Mouse (Mus musculus): ENCODE measurements at regions not wholly inside any gene's neighbourhood (a gene's known extent, or its start where the extent isn't known, plus 50 kb on each side); places are given as distances from the start of the nearest gene placed in this dataset.
"Not testable (repeated sequence)": the region's sequence is repeated elsewhere in the genome, so short reads cannot be mapped to it uniquely, and the experiment has no call there.

- Histone ChIP-seq H3K27ac (replicated peaks; ENCODE audit: low read depth, low read length) (no peak overlapping the region), H3K9me3 (ENCODE audit: control insufficient read depth, low read length) (no peaks in the 10 kb centered on the region), H3K4me3 (ENCODE audit: low read depth, low read length) (no peak overlapping the region), H3K4me2 (ENCODE audit: low read depth, severe bottlenecking) (no peak overlapping the region), H3K4me1 (ENCODE audit: control insufficient read depth, insufficient read depth, low read length) (peaks cover 7% of the 10 kb centered on the region), H3K9ac (ENCODE audit: low read length) (no peak overlapping the region), H3K36me3 (ENCODE audit: control insufficient read depth, insufficient read depth, low read length) (no peaks in the 10 kb centered on the region), H3K27me3 (ENCODE audit: control insufficient read depth, insufficient read depth, low read length) (no peaks in the 10 kb centered on the region)
- no peak for DNase-seq (ENCODE audit: low spot score)
- no peak for ATAC-seq (ENCODE audit: insufficient number of reproducible peaks, low FRiP score, low TSS enrichment, low read depth)
- 60% methylated on average over 4 of the region's 4 CpGs for WGBS
Observed at GRCm38 (mm10) chr3:121593143-121593542, 60.9 kb upstream of the Slc44a3 start.

GRCm38 (mm10) chr3:121589494-121589885 lies 57.3 kb upstream of the Slc44a3 start:
- Histone ChIP-seq H3K27me3 (ENCODE audit: control insufficient read depth, insufficient read depth, low read length) (no peaks in the 10 kb centered on the region), H3K27ac (replicated peaks; ENCODE audit: low read depth, low read length) (peak overlapping the region; percentile 84), H3K9me3 (ENCODE audit: control insufficient read depth, low read length) (no peaks in the 10 kb centered on the region), H3K4me3 (ENCODE audit: low read depth, low read length) (no peak overlapping the region), H3K4me2 (ENCODE audit: low read depth, severe bottlenecking) (no peak overlapping the region; the same call in 1 of the 2 replicates), H3K9ac (ENCODE audit: low read length) (no peak overlapping the region), H3K4me1 (ENCODE audit: control insufficient read depth, insufficient read depth, low read length) (peaks cover 12% of the 10 kb centered on the region), H3K36me3 (ENCODE audit: control insufficient read depth, insufficient read depth, low read length) (no peaks in the 10 kb centered on the region)
- no peak for DNase-seq (ENCODE audit: low spot score)
- ATAC-seq (ENCODE audit: insufficient number of reproducible peaks, low FRiP score, low TSS enrichment, low read depth): peak; percentile 55
- 80% methylated on average over 9 of the region's 9 CpGs for WGBS

GRCm38 (mm10) chr3:121588737-121589493 lies 56.7 kb upstream of the Slc44a3 start:
- peak; percentile 93 for DNase-seq (ENCODE audit: low spot score)
- Histone ChIP-seq H3K9me3 (ENCODE audit: control insufficient read depth, low read length) (no peaks in the 10 kb centered on the region), H3K4me2 (ENCODE audit: low read depth, severe bottlenecking) (peak overlapping the region; percentile 16; the same call in 1 of the 2 replicates), H3K4me1 (ENCODE audit: control insufficient read depth, insufficient read depth, low read length) (peaks cover 14% of the 10 kb centered on the region), H3K27ac (replicated peaks; ENCODE audit: low read depth, low read length) (peak overlapping the region; percentile 84), H3K9ac (ENCODE audit: low read length) (no peak overlapping the region), H3K27me3 (ENCODE audit: control insufficient read depth, insufficient read depth, low read length) (no peaks in the 10 kb centered on the region), H3K36me3 (ENCODE audit: control insufficient read depth, insufficient read depth, low read length) (no peaks in the 10 kb centered on the region), H3K4me3 (ENCODE audit: low read depth, low read length) (no peak overlapping the region)
- peak; percentile 98 for ATAC-seq (ENCODE audit: insufficient number of reproducible peaks, low FRiP score, low TSS enrichment, low read depth)
- 20% methylated on average over 14 of the region's 14 CpGs for WGBS

GRCm38 (mm10) chr3:121585306-121585705 lies 53.1 kb upstream of the Slc44a3 start:
- Histone ChIP-seq H3K4me1 (ENCODE audit: control insufficient read depth, insufficient read depth, low read length) (peaks cover 14% of the 10 kb centered on the region), H3K36me3 (ENCODE audit: control insufficient read depth, insufficient read depth, low read length) (no peaks in the 10 kb centered on the region), H3K4me2 (ENCODE audit: low read depth, severe bottlenecking) (no peak overlapping the region), H3K27me3 (ENCODE audit: control insufficient read depth, insufficient read depth, low read length) (no peaks in the 10 kb centered on the region), H3K27ac (replicated peaks; ENCODE audit: low read depth, low read length) (no peak overlapping the region), H3K4me3 (ENCODE audit: low read depth, low read length) (no peak overlapping the region), H3K9me3 (ENCODE audit: control insufficient read depth, low read length) (no peaks in the 10 kb centered on the region), H3K9ac (ENCODE audit: low read length) (no peak overlapping the region)
- no peak for DNase-seq (ENCODE audit: low spot score)
- ATAC-seq (ENCODE audit: insufficient number of reproducible peaks, low FRiP score, low TSS enrichment, low read depth): no peak
- WGBS: 88% methylated on average over 5 of the region's 5 CpGs

- no peaks in the 10 kb centered on the region for H3K36me3 ChIP-seq (ENCODE audit: control insufficient read depth, insufficient read depth, low read length)
- H3K4me1 ChIP-seq (ENCODE audit: control insufficient read depth, insufficient read depth, low read length): peaks cover 14% of the 10 kb centered on the region
- DNase-seq (ENCODE audit: low spot score) (no peak), ATAC-seq (ENCODE audit: insufficient number of reproducible peaks, low FRiP score, low TSS enrichment, low read depth) (no peak)
- 81% methylated on average over 5 of the region's 5 CpGs for WGBS
- no peak overlapping the region for H3K27ac ChIP-seq (replicated peaks; ENCODE audit: low read depth, low read length)
- no peak overlapping the region for H3K4me3 ChIP-seq (ENCODE audit: low read depth, low read length)
- H3K9me3 ChIP-seq (ENCODE audit: control insufficient read depth, low read length): no peaks in the 10 kb centered on the region
- H3K9ac ChIP-seq (ENCODE audit: low read length): no peak overlapping the region
- no peaks in the 10 kb centered on the region for H3K27me3 ChIP-seq (ENCODE audit: control insufficient read depth, insufficient read depth, low read length)
- H3K4me2 ChIP-seq (ENCODE audit: low read depth, severe bottlenecking): no peak overlapping the region
Observed at GRCm38 (mm10) chr3:121584736-121585151, 52.5 kb upstream of the Slc44a3 start.

- ATAC-seq (ENCODE audit: insufficient number of reproducible peaks, low FRiP score, low TSS enrichment, low read depth): no peak
- H3K27ac ChIP-seq (replicated peaks; ENCODE audit: low read depth, low read length): no peak overlapping the region
Observed at GRCm38 (mm10) chr3:121584317-121584716, 52.1 kb upstream of the Slc44a3 start.

GRCm38 (mm10) chr3:121582711-121583110 lies 50.5 kb upstream of the Slc44a3 start:
- DNase-seq (ENCODE audit: low spot score); H3K9me3 ChIP-seq (ENCODE audit: control insufficient read depth, low read length); H3K4me3 ChIP-seq (ENCODE audit: low read depth, low read length); H3K36me3 ChIP-seq (ENCODE audit: control insufficient read depth, insufficient read depth, low read length); H3K9ac ChIP-seq (ENCODE audit: low read length); H3K4me1 ChIP-seq (ENCODE audit: control insufficient read depth, insufficient read depth, low read length); H3K27me3 ChIP-seq (ENCODE audit: control insufficient read depth, insufficient read depth, low read length); ATAC-seq (ENCODE audit: insufficient number of reproducible peaks, low FRiP score, low TSS enrichment, low read depth); H3K27ac ChIP-seq (replicated peaks; ENCODE audit: low read depth, low read length); H3K4me2 ChIP-seq (ENCODE audit: low read depth, severe bottlenecking): not testable (repeated sequence)
- 80% methylated on average over 4 of the region's 4 CpGs for WGBS

More at GRCm38 (mm10) chr3:121584317-121584716, 52.1 kb upstream of the Slc44a3 start:
- Histone ChIP-seq H3K4me2 (ENCODE audit: low read depth, severe bottlenecking) (no peak overlapping the region), H3K4me3 (ENCODE audit: low read depth, low read length) (no peak overlapping the region), H3K36me3 (ENCODE audit: control insufficient read depth, insufficient read depth, low read length) (no peaks in the 10 kb centered on the region), H3K27me3 (ENCODE audit: control insufficient read depth, insufficient read depth, low read length) (no peaks in the 10 kb centered on the region), H3K9ac (ENCODE audit: low read length) (no peak overlapping the region), H3K9me3 (ENCODE audit: control insufficient read depth, low read length) (no peaks in the 10 kb centered on the region), H3K4me1 (ENCODE audit: control insufficient read depth, insufficient read depth, low read length) (peaks cover 14% of the 10 kb centered on the region)
- no peak for DNase-seq (ENCODE audit: low spot score)
